Mouse (Mus musculus) splenic B cell, adult 2 months (primary cell): Measurements from ENCODE around the gene Cpa2.
A peak's percentile ranks its signal among the peaks of the same experiment; 100 is the strongest.

Source experiments
- DNase-seq: peaks from one replicate; pipeline ENCODE4 v3.0.0-alpha.2; 2011; ENCODE audit warnings: low read depth, low spot score
- H3K27me3 ChIP-seq: 2 replicates; pipeline ENCODE4 v1.6.1; 2012; ENCODE audit warnings: mild to moderate bottlenecking, low read length, moderate library complexity, mixed read lengths; ENCODE audit not compliant: control insufficient read depth, poor library complexity, insufficient read depth, severe bottlenecking
- H3K36me3 ChIP-seq: 2 replicates; pipeline ENCODE4 v1.6.1; 2012; ENCODE audit warnings: mild to moderate bottlenecking, low read length, moderate library complexity, mixed read lengths; ENCODE audit not compliant: control insufficient read depth, poor library complexity, insufficient read depth, severe bottlenecking

The Cpa2 gene

DNA sequence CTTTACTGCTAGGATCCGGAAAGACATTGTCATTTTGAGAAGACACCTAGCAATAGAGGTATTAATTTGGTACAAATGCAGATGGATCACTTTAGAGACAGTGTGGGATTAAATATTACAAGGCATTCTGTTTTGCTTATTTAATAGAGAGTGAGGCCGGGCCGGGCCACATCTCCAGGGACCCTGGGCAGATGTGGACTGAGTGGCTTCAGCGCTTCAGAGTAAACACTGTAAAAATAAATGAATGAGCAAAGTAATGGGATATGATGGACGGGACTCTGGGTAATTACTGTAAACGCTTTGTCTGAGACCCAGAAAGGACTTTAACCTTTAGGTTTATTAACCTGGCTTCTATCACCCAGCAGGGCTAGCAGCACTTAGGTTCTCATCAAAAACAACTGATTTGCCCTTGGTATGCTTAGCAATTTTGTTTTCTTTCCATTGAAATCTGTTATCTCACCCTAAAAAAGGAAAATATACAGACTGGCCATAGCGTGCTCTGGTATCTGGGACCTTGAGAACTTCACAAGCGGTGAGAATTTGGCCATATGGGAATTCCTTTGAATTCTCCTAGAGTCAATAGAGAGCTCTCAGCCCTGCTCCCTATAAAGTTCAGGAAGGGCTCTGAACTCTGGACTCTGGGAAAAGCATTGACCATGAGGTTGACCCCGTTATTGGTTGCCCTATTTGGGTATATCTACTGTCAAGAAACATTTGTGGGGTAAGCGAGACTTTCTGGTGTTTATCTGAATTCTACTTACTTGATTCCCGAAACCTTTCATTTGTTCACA, at the start of gene Cpa2:
Gene Cpa2, plus strand, starts transcription at position 574 of the 791 bp plus-strand sequence.
- Histone ChIP-seq H3K36me3 (no peaks in the 10 kb centered on the region), H3K27me3 (no peaks in the 10 kb centered on the region)
- DNase-seq = no peak

- Histone ChIP-seq H3K27me3 (no peaks in the 10 kb centered on the region), H3K36me3 (peaks cover 18% of the 10 kb centered on the region; the same call in 1 of the 2 replicates)
- no peak for DNase-seq
These were observed 42.3 kb upstream of the Cpa2 start for GRCm38 (mm10) chr6:30499049-30499448.

DNA sequence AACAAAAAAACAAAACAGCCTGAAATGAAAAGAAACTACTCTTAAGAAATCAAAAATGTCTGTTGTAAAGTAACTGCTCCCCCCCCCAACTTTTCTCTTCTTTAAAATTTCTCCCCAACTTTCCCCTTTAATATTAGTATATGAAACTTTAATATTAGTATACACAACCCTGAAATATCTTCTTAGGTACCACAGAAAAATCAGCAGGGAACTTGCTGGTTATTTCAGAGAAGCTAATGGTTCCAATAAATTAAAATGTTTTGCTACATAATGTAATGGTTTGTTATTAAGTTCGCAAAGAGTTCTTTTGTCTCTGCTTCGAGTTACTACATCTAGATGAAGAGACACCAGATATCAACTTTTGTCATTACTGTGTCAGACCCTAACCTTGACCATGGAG, 32.6 kb upstream of the Cpa2 start:
- no peak for DNase-seq
- H3K27me3 ChIP-seq = no peaks in the 10 kb centered on the region
- H3K36me3 ChIP-seq = peaks cover 1% of the 10 kb centered on the region; the same call in 1 of the 2 replicates

GRCm38 (mm10) chr6:30509265-30510239, 31.8 kb upstream of the Cpa2 start, which contains the start of the genes Tmem209 and Ssmem1:
Gene Tmem209, minus strand, starts transcription at chr6:30509783.
Gene Ssmem1, plus strand, starts transcription at chr6:30509849.
- peaks cover 1% of the 10 kb centered on the region; the same call in 1 of the 2 replicates for H3K36me3 ChIP-seq
- DNase-seq = peak; percentile 98
- H3K27me3 ChIP-seq = no peaks in the 10 kb centered on the region

GRCm38 (mm10) chr6:30510291-30510690, 31.1 kb upstream of the Cpa2 start:
- H3K27me3 ChIP-seq = no peaks in the 10 kb centered on the region
- peaks cover 1% of the 10 kb centered on the region; the same call in 1 of the 2 replicates for H3K36me3 ChIP-seq
- DNase-seq = peak; percentile 1

DNA sequence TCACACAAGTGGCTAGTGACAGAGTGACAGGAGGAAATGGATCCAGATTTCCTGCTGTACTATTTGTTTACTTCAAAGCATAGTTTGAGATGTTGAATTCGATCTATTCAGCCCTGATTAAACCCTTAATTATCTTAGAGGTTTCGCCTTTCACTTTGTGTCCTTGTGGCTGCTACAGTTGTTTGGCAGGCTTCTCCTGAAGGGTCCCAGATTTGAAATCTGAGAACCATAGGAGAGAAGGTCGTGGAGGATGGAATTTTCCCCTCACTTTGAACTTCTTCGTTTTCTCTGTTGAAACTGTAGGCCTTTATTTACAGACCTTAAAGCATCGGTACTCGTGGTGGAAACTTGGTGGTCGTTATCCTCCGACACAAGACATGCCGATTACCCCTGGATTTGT, 27.1 kb upstream of the Cpa2 start:
- DNase-seq = no peak
- H3K27me3 ChIP-seq = no peaks in the 10 kb centered on the region
- no peaks in the 10 kb centered on the region for H3K36me3 ChIP-seq

- Histone ChIP-seq H3K27me3 (no peaks in the 10 kb centered on the region), H3K36me3 (no peaks in the 10 kb centered on the region)
- peak; percentile 4 for DNase-seq
These were observed 21.0 kb upstream of the Cpa2 start for GRCm38 (mm10) chr6:30520400-30520799.

GRCm38 (mm10) chr6:30525456-30526332, 15.7 kb upstream of the Cpa2 start:
- no peaks in the 10 kb centered on the region for H3K36me3 ChIP-seq
- DNase-seq = no peak
- H3K27me3 ChIP-seq = no peaks in the 10 kb centered on the region

GRCm38 (mm10) chr6:30526586-30527515, 14.5 kb upstream of the Cpa2 start:
- H3K36me3 ChIP-seq = no peaks in the 10 kb centered on the region
- DNase-seq = no peak
- no peaks in the 10 kb centered on the region for H3K27me3 ChIP-seq

GRCm38 (mm10) chr6:30528800-30529199, 12.6 kb upstream of the Cpa2 start:
- H3K36me3 ChIP-seq = no peaks in the 10 kb centered on the region
- no peak for DNase-seq
- H3K27me3 ChIP-seq = no peaks in the 10 kb centered on the region

DNA sequence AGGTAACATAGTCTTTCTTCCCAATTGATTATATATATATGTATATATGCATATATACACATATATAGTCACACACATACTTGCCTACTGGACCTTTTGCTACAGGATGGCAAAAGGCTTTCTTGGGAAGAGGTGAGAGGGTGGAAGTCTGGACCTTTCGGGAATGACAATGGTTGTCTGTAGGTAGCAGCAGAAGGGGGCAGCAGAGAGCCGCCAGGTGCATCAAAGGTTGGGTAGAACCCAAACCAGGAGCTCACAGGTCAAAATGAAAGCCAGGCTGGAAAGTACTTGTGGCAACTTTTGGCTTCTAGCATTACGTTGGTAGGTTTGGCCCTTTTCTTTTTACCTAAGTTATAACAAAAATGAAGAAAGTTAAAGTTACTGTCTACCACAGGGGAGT, 6.0 kb upstream of the Cpa2 start:
- DNase-seq = peak; percentile 42
- H3K36me3 ChIP-seq = no peaks in the 10 kb centered on the region
- H3K27me3 ChIP-seq = no peaks in the 10 kb centered on the region; the same call in 1 of the 2 replicates

GRCm38 (mm10) chr6:30538240-30538639, 3.1 kb upstream of the Cpa2 start:
- Histone ChIP-seq H3K36me3 (no peaks in the 10 kb centered on the region), H3K27me3 (no peaks in the 10 kb centered on the region; the same call in 1 of the 2 replicates)
- DNase-seq = no peak

- no peak for DNase-seq
These were observed 2.6 kb upstream of the Cpa2 start for GRCm38 (mm10) chr6:30538800-30539199.

More at GRCm38 (mm10) chr6:30538800-30539199, 2.6 kb upstream of the Cpa2 start:
- Histone ChIP-seq H3K27me3 (no peaks in the 10 kb centered on the region; the same call in 1 of the 2 replicates), H3K36me3 (no peaks in the 10 kb centered on the region)
